Mouse (Mus musculus) Patski (cell line): Measurements from ENCODE around the gene Lypla2. TPM values are rescaled to one million over a fixed set of nuclear protein-coding genes. Genes with fewer than 3 reads are reported as not detected.
"Not testable (repeated sequence)": the region's sequence is repeated elsewhere in the genome, so short reads cannot be mapped to it uniquely, and the experiment has no call there.

Experiments used
- ATAC-seq: fragments of 100-300 bp; one replicate; pipeline ENCODE4 v1.8.0; 2021
- CTCF ChIA-PET: fragments of 350-600 bp; sonication (Branson Sonifier 250); formaldehyde crosslinking; loops from one replicate; lab custom pipeline; 2022; ENCODE audit warnings: inconsistent platforms; lab: Charles Lee
- POLR2A ChIA-PET: fragments of 350-600 bp; sonication (Branson Sonifier 250); formaldehyde crosslinking; loops from one replicate; lab custom pipeline; 2022; ENCODE audit warnings: antibody characterized with exemption, inconsistent platforms; lab: Charles Lee
- DNase-seq: peaks from one replicate; pipeline ENCODE4 v3.0.0-alpha.2; 2011; ENCODE audit warnings: low read depth, low spot score
- H3K27me3 ChIP-seq: fragments of 371-371 bp; one replicate; pipeline ENCODE4 v1.5.1; 2021
- CTCF ChIP-seq: fragments of 100-300 bp; IDR thresholded peaks from one replicate; pipeline ENCODE4 v1.5.1; 2021
- in situ Hi-C: fragments of 300-500 bp; cut with MboI; formaldehyde crosslinking; loops from 3 replicates; pipeline ENCODE4 v1.11.1; 2018; ENCODE audit warnings: low pct_unique_long_range_greater_than_20kb, mixed read lengths
- polyA plus RNA-seq: library from polyadenylated mRNA; unstranded; gene quantifications from one replicate; pipeline ENCODE4 v1.2.3, GENCODE M21; 2021

Lypla2 gene
- polyA plus RNA-seq, 1 experiment from 2014 or later, result 46.2 TPM

- POLR2A ChIA-PET, result no interaction called here
- TF ChIP-seq CTCF, result no peak
- in situ Hi-C loops, result no loop called here
- ATAC-seq (no peak), DNase-seq (no peak)
- no peaks in the 10 kb centered on the region for H3K27me3 ChIP-seq
- CTCF ChIA-PET, result no interaction called here
These were observed 21.5 kb upstream of the Lypla2 start for GRCm38 (mm10) chr4:135993941-135994340.

GRCm38 (mm10) chr4:135987714-135988113 is 15.3 kb upstream of the Lypla2 start:
- DNase-seq (no peak), ATAC-seq (no peak)
- in situ Hi-C loops, result no loop called here
- H3K27me3 ChIP-seq, result no peaks in the 10 kb centered on the region
- TF ChIP-seq CTCF, result no peak
- POLR2A ChIA-PET, result interaction anchor here (0.6 to 1.2 kb wide), 2 partner anchors 61 to 91 kb away, joined by 3 read pairs; no protein-coding TSS in a partner anchor
- CTCF ChIA-PET, result no interaction called here

GRCm38 (mm10) chr4:135986943-135987710 is 14.7 kb upstream of the Lypla2 start, which contains the start of gene Pithd1:
TSS of gene Pithd1 (minus strand) at chr4:135987264.
- in situ Hi-C loops, result no loop called here
- DNase-seq, result no peak
- H3K27me3 ChIP-seq, result no peaks in the 10 kb centered on the region
- no peak for TF ChIP-seq CTCF
- ChIA-PET CTCF (no interaction called here), POLR2A (interaction anchor here (0.6 to 1.5 kb wide), 3 partner anchors 24 to 92 kb away, joined by 3 to 5 read pairs (median 3); partner anchors contain the start of gene Gale)
- ATAC-seq, result peak; percentile 64

- POLR2A ChIA-PET, result interaction anchor here (1.5 kb wide), 1 partner anchor 23 kb away, joined by 5 read pairs; the partner anchor contains the start of gene Gale
- in situ Hi-C loops, result no loop called here
- no peaks in the 10 kb centered on the region for H3K27me3 ChIP-seq
- no peak for TF ChIP-seq CTCF
- CTCF ChIA-PET, result interaction anchor here (1.4 kb wide), 1 partner anchor 16 kb away, joined by 3 read pairs; no protein-coding TSS in a partner anchor
- no peak for ATAC-seq
- DNase-seq, result no peak
These were observed 14.0 kb upstream of the Lypla2 start for GRCm38 (mm10) chr4:135986301-135986942.

GRCm38 (mm10) chr4:135985769-135986168 is 13.3 kb upstream of the Lypla2 start:
- no peak for TF ChIP-seq CTCF
- no peaks in the 10 kb centered on the region for H3K27me3 ChIP-seq
- DNase-seq, result no peak
- POLR2A ChIA-PET, result interaction anchor here (1.5 kb wide), 1 partner anchor 23 kb away, joined by 5 read pairs; the partner anchor contains the start of gene Gale
- CTCF ChIA-PET, result interaction anchor here (1.4 kb wide), 1 partner anchor 16 kb away, joined by 3 read pairs; no protein-coding TSS in a partner anchor
- in situ Hi-C loops, result no loop called here
- ATAC-seq, result no peak

GRCm38 (mm10) chr4:135985193-135985592 is 12.8 kb upstream of the Lypla2 start:
- POLR2A ChIA-PET, result interaction anchor here (1.3 kb wide), 1 partner anchor 12 kb away, joined by 4 read pairs; no protein-coding TSS in a partner anchor
- DNase-seq (no peak), ATAC-seq (no peak)
- no peaks in the 10 kb centered on the region for H3K27me3 ChIP-seq
- no peak for TF ChIP-seq CTCF
- in situ Hi-C loops, result no loop called here
- CTCF ChIA-PET, result interaction anchor here (1.4 to 1.6 kb wide), 2 partner anchors 17 to 22 kb away, joined by 3 read pairs; no protein-coding TSS in a partner anchor

- no peaks in the 10 kb centered on the region for H3K27me3 ChIP-seq
- no peak for DNase-seq
- no peak for ATAC-seq
- TF ChIP-seq CTCF, result no peak
- in situ Hi-C loops, result no loop called here
- CTCF ChIA-PET, result interaction anchor here (1.6 kb wide), 1 partner anchor 22 kb away, joined by 3 read pairs; no protein-coding TSS in a partner anchor
- POLR2A ChIA-PET, result interaction anchor here (1.3 kb wide), 1 partner anchor 11 kb away, joined by 4 read pairs; no protein-coding TSS in a partner anchor
These were observed 12.1 kb upstream of the Lypla2 start for GRCm38 (mm10) chr4:135984556-135984955.

- ATAC-seq (no peak), DNase-seq (no peak)
- no peaks in the 10 kb centered on the region for H3K27me3 ChIP-seq
- POLR2A ChIA-PET, result no interaction called here
- in situ Hi-C loops, result no loop called here
- TF ChIP-seq CTCF, result no peak
- CTCF ChIA-PET, result no interaction called here
These were observed 9.2 kb upstream of the Lypla2 start for GRCm38 (mm10) chr4:135981524-135982063.

- in situ Hi-C loops, POLR2A ChIA-PET, DNase-seq, ATAC-seq, H3K27me3 ChIP-seq: not testable (repeated sequence)
- CTCF ChIA-PET, result interaction anchor here (1.2 kb wide), 1 partner anchor 10 kb away, joined by 3 read pairs; no protein-coding TSS in a partner anchor
These were observed 7.8 kb upstream of the Lypla2 start for GRCm38 (mm10) chr4:135980223-135980622.

GRCm38 (mm10) chr4:135976146-135976545 is 3.7 kb upstream of the Lypla2 start:
- DNase-seq (no peak), ATAC-seq (no peak)
- no peaks in the 10 kb centered on the region for H3K27me3 ChIP-seq
- in situ Hi-C loops, result no loop called here
- CTCF ChIA-PET, result no interaction called here
- POLR2A ChIA-PET, result no interaction called here
- TF ChIP-seq CTCF, result no peak
